Mouse (Mus musculus) gastrocnemius, adult 8-10 months (tissue): Measurements from ENCODE around the gene Hacd1. TPM values are rescaled to one million over a fixed set of nuclear protein-coding genes. Genes with fewer than 3 reads are reported as not detected.
A peak's percentile ranks its signal among the peaks of the same experiment; 100 is the strongest.
"Not testable (repeated sequence)": the region's sequence is repeated elsewhere in the genome, so short reads cannot be mapped to it uniquely, and the experiment has no call there.

ENCODE experiments used
- DNase-seq, 2 experiments: peaks; one replicate each; pipeline ENCODE4 v3.0.0; 2022; ENCODE audit warnings: low spot score in 2 of 2
- total RNA-seq, 4 experiments: library from RNA; stranded (reverse); gene quantifications; 2 replicates each; pipeline ENCODE4 v1.2.4; 2022

Gene Hacd1
- 10 to 100 TPM; 53.0 to 75.7 (median 62.0) TPM for total RNA-seq

DNA sequence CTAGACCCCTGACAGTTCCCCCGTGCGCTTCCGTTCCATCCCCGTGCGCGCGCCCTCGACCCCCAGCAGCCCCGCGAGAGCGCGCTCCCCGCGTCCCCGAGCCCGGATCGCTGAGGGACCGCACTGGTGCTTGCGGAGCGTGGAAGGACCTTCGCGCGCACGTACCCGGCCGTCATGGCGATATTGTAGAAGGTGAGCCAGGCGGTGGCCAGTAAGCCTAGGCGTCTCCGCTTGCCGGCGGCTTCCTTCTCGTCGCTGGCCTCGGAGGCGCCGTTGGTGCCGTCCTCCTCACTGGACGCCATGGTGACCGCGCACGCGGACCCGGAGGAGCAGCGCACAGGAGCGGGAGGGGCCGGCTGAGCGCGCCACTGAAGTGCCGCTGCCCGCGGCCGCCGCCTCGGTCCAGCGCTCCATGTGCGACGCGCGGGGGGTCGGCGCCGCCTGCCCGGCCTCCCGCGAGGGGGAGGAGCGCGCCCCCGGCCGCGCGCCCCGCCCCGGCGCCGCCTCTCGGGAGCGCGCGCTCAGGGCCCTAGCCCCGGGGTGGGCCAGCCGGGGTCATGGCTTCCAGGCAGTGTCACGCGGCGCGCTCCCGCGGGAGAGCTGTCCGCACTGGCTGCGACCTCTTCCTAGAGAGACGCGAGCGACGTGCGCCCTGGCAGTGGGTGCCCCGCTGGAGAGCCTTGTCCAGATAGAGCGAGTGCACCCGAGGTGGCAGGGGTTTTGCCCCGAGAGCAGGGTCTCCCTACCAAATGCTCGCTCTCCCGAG is at the start of gene Hacd1:
TSS of gene Hacd1 (minus strand) at position 570 of the 766 bp plus-strand sequence.
- peak; percentile 65 to 79 for DNase-seq

DNA sequence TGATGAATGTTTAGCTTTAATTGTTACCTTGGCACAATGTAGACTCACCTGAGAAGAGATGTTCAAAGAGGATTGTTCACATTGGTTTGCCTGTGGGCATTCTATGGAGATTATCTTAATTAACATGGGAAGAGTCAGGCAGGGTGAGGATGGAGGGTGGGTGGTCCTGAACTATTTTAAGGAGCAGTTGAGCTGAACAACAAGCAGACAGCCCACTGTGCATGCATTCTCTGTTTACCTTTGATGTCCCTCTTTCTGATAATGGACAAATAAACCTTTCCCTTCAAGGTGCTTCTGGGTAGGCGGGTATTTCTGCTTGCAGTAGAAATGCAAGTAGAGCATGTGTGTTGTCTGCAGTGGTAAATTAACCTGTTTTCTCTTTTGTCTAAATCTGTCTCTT is 48.0 kb upstream of the Hacd1 start:
- DNase-seq: no peak

- DNase-seq: no peak
These were observed 46.7 kb upstream of the Hacd1 start for GRCm38 (mm10) chr2:14102603-14103002.

- no peak for DNase-seq
These were observed 44.6 kb upstream of the Hacd1 start for GRCm38 (mm10) chr2:14100533-14100932.

GRCm38 (mm10) chr2:14078527-14078926 is 22.6 kb upstream of the Hacd1 start:
- not testable (repeated sequence) for DNase-seq

DNA sequence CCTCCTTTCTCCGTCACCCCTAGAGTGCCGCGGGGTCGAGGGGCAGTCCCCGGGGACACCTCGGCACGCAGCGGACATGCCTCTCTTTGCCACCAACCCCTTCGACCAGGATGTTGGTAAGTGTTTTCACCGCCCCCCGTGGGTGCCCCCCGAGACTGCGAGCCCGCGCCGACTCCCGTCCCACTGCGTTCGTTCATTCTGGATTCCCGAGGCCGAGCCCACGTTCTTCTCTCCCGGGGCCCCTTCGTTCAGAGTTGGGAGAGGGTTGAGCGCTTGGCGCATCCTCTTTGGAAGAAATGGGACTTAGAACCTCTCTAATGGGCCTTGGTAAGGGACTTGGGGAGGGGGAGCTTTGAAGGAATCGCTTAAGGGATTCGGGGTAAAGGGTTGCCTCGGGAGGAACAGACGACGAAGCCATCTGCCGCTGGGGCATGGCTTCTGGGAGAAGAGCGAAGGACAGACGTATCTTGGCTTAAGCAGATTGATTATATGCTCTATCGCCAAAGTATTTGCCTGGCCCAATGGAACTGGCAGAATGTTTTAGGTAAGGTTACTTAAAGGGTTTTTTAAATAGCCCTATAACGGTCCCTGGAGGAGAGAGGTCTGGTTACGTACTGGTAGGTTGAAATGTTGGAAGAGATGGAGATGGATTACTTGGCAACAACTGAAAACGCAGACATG is 18.4 kb upstream of the Hacd1 start:
- no peak for DNase-seq

DNA sequence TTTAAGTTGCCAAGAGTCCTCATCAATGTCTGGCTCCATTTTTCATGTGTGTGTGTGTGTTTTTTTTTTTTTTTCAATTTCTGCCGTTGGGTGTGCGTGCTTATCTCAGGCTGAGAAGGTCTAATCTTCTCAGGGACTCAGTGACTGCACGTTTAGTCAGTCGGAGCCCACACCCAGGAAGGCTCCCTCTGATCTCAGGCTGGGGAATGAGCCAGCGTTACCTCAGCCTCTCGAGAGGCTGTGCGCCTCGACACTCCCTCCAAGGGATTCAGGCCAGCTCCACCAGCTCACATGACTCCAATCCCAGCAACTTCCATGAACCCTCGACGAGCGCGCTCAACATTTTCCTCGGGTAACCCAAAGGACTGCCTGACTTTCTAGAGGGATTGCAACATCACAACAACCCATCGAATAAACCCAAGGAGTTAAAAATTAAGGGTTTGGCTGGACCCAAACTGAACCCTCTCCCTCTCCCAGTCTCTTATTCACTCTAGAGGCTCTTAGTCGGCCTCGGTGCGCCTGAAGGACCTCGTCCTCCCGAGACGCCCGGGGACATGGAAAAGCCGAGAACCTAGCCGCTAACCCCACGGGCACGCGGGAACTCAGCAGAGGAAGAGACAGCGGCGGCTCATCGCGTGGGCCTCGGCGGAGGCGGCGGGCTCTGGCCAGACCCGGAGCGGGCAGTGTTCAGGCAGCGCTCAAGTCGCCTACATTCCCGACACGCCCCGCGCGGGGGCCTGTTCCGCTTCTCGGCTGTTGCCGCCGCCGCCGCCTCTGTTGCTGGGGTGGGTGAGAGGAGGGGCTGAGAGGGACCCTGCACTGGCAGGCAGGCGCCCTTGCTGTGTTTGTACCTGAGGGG is 17.7 kb upstream of the Hacd1 start, which contains the start of gene Stam:
TSS of gene Stam (plus strand) at position 737 of the 859 bp plus-strand sequence.
- peak; percentile 83 to 89 for DNase-seq

- no peak for DNase-seq
These were observed 17.1 kb upstream of the Hacd1 start for GRCm38 (mm10) chr2:14073008-14073361.

DNA sequence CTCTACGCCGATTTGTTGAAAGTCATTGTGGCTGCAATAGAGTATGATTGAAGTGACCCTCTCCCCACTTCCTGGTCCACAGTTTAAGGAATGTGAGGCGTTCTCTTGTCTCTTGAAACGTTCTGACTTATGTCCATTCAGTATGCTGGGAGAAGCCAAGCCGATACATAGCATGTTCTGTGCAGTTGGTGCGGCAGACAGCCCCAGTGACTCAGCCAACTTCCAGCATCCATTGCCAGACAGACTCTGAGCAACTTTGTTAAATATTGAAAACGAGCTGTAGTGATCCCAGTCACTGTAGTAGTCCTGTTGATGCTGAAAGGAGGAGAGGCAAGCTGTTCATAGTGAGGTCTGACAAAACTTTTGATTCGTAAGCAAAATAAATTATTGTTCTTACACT is 14.5 kb upstream of the Hacd1 start:
- DNase-seq: no peak

GRCm38 (mm10) chr2:14069027-14069426 is 13.1 kb upstream of the Hacd1 start:
- DNase-seq: no peak

DNA sequence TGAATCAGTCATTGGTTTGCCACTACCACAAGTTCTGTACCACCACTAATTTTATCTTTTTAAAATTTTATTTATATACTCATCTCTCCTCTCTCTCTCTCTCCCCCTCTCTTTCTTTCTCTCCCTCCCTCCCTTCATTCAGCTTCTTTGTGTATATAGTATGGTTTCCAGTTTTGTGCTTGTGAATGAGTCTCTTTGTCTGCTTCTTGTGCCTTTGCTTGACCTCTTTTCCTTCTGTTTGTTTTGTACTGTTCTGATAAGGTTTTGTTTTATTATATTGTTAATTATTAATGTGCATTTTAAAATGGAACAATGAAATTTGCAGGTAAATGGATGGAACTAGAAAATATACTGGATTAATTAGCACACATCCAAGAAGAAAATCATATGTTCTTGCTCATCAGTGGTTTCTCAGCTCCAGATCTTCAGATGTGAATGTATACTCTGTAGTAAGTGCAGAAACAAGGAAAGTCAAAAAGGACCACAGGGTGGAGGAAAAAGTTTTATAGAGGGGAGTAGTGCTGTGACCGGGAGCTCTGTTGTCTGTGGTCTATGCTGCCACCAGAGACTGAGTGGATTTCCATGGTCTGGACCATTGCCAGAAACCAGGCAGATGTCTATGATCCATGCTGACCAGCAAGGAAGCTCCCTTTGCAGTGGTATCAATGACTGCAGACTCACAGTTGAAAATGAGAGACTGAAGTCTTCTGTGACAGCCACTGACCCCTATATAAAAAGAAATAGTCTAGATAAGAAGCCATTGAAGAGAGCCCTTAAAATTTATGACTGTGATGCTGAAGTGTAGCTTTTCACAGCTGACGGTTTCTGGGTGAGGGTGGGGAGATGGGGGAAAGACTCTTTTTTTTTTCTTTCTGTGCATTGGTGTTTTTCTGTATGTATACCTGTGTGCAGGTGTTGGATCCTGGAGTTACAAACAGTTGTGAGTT is 10.0 kb upstream of the Hacd1 start:
- DNase-seq: no peak

GRCm38 (mm10) chr2:14055168-14055565 is 768 bp downstream of the Hacd1 start:
- DNase-seq: peak; percentile 60 to 73

DNA sequence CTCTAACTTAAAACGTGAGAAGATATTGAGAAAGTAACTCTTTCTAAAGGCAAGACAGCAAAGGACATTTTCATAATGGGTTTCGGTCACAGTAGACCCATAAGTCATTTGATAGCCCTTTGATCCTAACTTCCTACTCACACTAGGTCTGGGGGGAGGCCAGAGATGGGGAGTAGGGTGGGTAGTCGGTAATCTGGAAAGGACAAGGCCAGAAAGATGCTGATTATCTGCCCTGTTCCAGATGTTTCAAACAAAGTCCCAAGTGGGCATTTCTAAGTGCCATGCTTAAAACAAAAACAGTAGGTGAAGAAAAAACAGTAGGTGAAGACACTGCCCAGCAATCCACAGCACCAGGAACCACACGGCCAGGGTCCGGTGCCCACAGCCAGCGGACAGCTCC is 1.2 kb downstream of the Hacd1 start:
- no peak for DNase-seq

DNA sequence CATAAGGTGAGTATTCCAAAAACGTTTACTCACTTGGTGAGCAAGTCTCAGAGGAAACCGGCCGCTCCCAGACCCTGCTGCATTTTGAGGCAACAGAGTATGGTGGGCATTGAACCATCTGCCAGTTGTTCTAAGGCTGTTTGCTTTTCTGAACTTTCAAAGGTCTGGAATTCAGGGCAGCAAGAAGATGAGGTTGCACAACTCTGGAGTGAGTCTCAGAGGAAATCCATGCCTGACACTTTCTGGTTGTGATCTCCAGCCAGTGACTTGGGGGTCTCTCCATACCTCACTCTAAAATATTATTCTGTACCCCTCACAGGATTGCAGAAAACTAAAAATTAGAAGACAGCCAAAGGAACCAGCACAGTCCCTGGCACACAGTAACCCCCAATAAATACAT is 1.8 kb downstream of the Hacd1 start:
- no peak for DNase-seq

DNA sequence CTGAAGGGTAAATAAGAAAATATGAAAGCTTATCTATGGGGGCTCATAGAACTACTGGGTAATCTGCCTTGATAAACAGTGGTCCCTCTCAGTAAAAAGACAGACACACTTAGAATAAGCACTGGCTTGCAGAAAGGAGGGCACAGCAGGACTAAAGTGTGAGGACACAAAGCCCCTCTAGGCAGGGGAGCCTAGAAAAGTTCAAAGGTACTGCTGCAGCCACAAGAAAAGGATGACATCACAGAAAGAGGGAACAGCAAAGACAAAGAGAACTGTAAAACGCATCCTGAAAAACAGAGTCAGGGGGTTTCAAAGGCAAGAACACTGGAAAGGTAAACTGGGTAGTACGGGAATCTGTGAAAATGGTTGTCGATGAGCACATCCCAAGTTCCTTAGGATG is 2.3 kb downstream of the Hacd1 start:
- DNase-seq: no peak

DNA sequence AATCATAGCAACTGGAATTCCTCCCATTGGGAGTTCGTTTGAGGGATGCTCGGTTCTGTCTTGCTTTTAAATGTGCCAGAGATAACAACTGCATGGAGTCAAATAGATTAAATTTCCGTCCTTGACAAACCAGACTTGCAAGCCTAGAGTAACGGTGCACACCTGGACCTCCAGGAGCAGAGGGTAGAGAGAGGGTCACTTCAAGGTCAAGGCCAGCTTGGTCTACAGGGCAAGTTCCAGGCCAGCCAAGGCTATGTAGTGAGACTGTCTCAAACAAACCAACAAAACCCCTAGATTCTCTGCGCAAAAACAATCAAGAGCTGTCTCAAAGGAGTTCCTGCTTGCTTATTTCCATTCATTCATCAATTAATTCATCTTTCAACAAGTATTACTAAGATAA is 7.1 kb downstream of the Hacd1 start:
- DNase-seq: no peak

GRCm38 (mm10) chr2:14048381-14048780 is 7.6 kb downstream of the Hacd1 start:
- peak; percentile 44 to 45 for DNase-seq

DNA sequence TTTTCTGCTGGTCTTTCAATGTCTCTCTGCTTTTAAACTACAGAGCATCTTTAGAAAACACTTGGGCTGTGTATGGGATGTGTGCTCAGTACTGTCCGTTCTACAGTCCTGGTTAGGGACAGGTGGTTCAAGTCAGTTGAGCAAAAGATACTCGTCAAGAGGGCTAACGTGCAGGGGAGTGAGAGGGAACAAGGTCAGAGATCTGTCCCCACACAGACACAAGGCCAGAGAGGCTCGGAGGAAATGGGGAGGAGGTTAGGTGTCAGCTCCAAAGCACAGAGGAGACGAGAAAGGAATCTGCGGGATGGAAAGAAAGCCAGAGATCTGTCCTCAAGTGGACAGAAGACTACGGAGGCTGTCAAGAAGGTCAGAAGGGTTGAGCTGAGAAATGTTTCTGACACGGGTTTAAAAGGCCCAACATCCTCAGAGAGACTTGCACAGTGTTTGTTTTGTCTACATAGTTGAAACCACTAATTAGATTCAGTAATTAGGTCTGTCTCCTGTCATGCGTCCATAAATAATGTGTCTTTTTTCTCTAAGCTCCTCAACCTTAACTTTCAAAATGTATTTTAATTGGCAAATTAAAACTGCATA is 12.3 kb downstream of the Hacd1 start:
- no peak for DNase-seq

DNA sequence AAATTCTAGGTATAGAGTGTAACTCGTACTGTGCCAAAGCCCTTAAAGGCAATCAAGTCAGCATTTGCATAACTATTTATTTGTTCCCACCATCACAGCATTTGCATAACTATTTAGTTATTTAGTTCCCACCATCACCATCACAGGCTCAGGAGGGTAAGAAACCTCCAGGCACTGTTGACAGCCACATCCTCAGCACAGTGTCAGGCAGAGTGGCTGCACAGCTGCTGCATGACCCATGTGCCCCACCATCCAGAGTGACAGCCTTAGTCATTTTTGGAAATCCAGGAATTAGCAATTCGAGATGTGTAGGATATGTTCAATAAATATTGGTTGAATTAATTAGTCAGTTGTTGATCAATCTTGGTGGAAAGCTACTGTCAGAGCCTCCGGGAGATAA is 12.9 kb downstream of the Hacd1 start:
- no peak for DNase-seq

DNA sequence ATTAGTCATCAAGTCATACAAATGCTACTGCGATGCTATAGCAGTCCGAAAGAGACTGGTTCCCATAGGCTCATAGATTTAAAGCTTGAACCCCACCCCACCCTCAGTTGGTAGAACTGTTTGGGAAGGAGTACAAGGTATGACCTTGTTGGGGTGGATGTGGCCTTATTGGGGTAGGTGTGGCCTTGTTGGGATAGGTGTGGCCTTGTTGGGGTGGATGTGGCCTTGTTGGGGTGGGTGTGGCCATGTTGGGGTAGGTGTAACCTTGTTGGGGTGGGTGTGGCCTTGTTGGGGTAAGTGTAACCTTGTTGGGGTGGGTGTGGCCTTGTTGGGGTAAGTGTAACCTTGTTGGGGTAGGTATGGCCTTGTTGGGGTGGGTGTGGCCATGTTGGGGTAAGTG is 14.7 kb downstream of the Hacd1 start:
- no peak for DNase-seq

GRCm38 (mm10) chr2:14019228-14019627 is 36.7 kb downstream of the Hacd1 start:
- DNase-seq: no peak
